Mouse (Mus musculus) heart, adult 18-20 months (tissue): ENCODE results near the gene Gm49383. TPM values are rescaled to one million over a fixed set of nuclear protein-coding genes. Genes with fewer than 3 reads are reported as not detected.
A peak's percentile ranks its signal among the peaks of the same experiment; 100 is the strongest.
"Not testable (repeated sequence)": the region's sequence is repeated elsewhere in the genome, so short reads cannot be mapped to it uniquely, and the experiment has no call there.

Experiments
- DNase-seq, 2 experiments: peaks; one replicate each; pipeline ENCODE4 v3.0.0; 2021 to 2022; ENCODE audit warnings: mixed read lengths in 1 of 2
- microRNA-seq, 2 experiments: library from miRNA; unstranded; fragments of <30 nt; microRNA quantifications; one replicate each; pipeline ENCODE4 v1.2.0; 2022
- total RNA-seq, 2 experiments: library from RNA; stranded (reverse); gene quantifications; 2 replicates each; pipeline ENCODE4 v1.2.3; 2021

The Gm49383 gene
- total RNA-seq, 2 experiments from 2014 or later, result 2.8 to 3.1 TPM

DNA sequence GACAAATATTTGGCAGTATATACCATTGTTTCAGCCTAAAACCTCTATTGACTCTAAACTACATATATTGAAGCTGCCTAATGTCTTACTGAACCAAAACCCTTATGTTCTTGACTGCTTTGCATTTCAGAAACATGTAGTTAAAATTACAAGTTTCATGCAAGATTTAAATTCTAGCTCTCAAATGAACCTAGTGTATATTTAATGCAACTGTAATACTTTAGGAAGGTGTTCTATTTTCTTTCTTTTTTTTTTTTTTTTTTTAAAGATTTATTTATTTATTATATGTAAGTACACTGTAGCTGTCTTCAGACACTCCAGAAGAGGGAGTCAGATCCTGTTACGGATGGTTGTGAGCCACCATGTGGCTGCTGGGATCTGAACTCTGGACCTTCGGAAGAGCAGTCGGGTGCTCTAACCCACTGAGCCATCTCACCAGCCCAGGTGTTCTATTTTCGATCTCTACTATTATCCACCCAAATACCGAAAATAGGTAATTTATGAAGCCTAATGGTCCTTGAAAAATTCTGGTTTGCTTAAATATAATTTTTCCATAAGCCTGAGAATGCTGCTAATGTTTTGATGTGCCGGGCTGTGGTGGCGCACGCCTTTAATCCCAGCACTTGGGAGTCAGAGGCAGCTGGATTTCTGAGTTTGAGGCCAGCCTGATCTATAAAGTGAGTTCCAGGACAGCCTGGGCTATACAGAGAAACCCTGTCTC is 29.9 kb downstream of the Gm49383 start:
- not testable (repeated sequence) for DNase-seq

DNA sequence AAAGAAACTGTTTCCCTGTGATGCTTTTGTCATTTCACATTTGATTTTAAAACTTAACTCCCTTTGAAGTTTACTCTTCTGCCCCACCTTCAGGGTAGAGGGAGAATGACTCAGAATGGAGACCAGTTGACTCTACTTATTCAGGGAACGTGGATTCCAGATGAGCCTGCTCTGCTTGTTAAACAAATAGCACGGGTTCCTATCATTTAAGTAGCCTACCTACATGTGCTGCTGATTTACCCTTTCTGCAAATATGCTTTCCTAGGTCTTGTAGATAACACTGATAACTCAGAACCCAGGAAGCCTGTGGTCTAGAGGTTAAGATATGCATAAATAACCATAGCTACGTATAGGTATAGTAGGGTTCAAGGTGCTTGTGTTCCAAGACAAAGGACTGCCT is 32.0 kb downstream of the Gm49383 start:
- DNase-seq, result no peak

DNA sequence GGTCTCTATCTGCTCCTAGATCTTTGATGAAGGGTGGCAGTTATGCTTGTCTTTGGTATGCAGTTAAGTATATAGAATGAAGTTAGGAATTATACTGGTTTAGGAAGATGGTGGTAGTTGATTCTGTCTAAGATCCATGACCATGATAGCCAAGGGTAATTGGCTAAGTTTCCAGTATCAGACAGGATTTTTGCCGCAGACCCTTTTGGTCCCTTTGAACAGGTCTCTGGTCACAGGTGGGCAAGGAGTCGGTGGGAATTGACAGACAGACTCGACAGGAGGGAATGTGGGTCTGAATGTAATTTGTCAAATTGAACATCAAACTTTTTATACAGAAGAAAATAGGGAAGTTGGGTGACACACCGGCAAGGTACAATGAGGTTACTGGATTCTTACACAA is 33.3 kb downstream of the Gm49383 start:
- DNase-seq, result not testable (repeated sequence)

DNA sequence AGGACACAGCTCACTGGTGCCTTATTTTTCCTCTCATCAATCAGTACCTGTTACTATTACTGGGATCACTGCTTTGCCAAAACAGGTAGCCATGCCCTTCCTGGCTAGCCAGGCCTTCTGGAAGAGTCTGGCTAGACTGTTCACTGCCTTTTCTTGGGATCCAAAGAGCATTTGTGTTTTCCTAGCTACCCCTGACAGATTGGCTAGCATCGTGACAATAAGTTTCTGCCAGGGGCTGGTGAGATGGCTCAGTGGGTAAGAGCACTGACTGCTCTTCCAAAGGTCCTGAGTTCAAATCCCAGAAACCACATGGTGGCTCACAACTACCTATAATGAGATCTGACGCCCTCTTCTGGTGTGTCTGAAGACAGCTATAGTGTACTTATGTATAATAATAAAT is 36.2 kb downstream of the Gm49383 start:
- not testable (repeated sequence) for DNase-seq

DNA sequence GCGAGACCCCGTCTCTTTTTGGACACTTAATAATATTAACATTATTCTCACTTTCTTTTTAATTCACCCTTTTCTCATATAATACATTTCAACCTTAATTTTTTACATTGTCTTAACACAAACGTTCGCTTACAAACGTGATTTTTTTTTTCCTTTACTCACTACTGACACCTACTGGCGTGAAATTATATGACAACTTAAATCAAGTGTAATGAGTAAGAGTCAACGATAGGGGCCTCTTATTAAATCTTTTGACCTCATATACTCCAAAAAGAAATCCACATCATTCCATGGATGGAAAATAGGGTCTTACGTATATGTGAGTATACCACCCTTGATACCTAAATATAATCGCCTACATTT is 37.3 kb downstream of the Gm49383 start:
- DNase-seq, result peak; percentile 24 to 62

DNA sequence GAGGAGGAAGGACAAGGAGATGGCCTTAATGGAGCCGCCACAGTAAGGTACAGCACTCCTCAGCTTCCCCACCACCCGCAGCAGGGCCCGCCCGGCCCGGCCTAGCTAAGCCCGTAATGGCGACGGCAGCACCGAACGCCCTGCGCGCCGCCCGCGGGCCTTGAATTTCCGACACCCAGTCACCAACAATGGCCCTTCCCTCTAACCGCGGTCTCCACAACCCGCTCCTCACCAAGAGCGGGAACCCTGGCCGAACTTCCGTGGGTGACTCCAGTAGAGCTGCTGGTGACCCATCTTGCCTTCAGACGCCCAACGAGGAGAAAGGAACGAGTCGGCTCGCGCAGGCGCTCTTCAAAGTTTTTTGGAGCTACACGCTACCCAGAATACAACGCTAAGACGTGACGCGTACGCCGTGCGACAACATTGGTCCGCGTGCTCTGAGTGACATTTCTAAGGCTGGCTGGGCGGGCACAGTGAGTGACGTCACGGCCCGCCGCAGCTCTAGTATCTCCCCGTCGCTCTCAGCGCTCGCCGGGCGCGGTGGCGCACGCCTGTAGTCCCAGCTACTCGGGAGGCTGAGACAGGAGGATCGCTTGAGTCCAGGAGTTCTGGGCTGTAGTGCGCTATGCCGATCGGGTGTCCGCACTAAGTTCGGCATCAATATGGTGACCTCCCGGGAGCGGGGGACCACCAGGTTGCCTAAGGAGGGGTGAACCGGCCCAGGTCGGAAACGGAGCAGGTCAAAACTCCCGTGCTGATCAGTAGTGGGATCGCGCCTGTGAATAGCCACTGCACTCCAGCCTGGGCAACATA is 37.9 kb downstream of the Gm49383 start, which contains the start of gene Rps29:
Gene Rps29, minus strand, starts transcription at position 422 of the 813 bp plus-strand sequence.
- peak; percentile 97 to 98 for DNase-seq

DNA sequence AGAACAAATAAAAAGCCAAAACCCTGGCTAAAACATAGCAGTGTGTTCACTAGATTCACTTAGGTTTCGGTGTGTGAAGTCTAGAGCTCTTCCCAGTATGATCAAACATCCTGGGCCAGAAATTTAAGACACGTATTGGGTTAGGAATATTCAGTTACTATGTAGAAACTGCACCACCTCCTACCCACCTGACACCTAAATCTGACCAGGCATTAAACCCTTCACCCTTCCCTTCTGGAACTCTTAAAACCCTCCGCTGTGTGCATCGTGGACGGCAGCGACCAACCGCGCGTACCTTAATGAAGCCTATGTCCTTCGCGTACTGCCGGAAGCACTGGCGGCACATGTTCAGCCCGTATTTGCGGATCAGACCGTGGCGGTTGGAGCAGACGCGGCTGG is 38.5 kb downstream of the Gm49383 start:
- no peak for DNase-seq

DNA sequence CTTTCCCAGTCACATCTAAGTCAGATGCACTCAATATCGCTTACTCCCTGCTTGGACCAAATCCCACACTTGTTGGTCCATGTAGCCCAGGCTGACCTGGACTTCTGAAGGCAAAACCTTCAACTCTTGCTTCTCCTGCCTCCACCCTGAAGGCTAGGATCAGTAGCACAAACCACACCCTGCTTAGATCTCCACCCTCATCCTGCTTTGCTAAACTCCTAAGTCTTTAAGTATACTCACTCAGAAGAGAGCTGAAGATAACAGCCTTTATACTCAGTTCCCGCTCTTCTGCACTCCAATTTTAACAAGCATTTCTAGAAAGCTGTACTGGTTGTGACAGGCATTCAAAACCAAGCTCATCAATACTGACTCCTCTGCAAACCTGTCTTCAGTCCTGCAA is 39.8 kb downstream of the Gm49383 start:
- DNase-seq, result no peak

DNA sequence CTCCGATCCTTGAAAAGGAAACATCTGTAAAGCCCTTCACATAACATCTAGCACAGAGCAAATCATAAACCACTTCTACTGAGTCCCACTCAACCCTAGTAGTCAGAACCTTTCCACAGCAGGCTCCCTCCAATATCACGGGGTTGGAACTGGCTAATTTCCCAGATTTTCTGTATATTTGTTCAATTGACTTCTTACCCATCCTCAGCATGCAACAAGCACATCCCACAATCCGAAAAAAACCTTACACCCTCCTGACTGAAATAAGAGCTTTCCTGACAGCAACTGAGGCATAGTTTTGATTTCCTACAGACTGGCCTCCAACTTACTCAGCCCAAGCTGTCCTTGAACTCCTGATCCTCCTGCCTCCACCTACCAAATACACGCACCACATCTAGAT is 40.5 kb downstream of the Gm49383 start:
- DNase-seq, result no peak

DNA sequence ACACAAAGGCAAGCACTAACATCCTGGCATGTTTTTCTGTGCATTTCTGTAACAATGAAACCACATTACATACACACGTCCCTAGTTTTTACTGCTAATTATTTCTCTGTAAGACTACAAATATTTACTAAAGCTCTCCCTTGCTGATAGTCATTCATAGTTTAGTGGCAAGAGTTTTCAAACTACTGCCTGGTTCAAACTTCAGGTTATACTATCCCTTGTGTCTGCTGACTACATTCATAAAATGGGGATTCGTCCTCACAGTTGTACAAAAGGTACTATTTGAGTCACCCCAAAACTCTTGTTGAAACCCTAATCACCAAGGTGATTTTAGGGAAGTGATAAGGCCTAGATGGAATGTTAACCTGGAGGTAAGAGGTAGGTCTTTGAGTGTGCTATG is 41.0 kb downstream of the Gm49383 start:
- DNase-seq, result no peak

DNA sequence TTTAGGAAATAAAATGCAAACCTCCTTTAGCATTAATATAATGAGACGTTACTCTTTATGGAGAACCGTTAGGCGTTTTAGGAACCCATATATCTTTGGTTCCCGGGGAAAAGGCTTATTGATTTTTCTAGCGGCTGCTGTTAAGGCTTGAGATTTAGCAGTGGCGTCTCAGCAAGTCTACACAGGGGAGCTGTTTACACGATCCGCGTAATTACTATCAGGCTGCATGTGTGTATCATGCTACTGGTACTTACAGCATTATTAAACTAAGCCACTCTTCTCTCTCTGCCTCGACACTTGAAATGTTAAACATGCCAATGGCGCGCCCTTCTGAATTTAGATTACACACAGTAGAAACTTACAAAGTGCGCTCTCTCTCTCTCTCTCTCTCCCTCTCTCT is 46.9 kb downstream of the Gm49383 start:
- DNase-seq, result no peak

DNA sequence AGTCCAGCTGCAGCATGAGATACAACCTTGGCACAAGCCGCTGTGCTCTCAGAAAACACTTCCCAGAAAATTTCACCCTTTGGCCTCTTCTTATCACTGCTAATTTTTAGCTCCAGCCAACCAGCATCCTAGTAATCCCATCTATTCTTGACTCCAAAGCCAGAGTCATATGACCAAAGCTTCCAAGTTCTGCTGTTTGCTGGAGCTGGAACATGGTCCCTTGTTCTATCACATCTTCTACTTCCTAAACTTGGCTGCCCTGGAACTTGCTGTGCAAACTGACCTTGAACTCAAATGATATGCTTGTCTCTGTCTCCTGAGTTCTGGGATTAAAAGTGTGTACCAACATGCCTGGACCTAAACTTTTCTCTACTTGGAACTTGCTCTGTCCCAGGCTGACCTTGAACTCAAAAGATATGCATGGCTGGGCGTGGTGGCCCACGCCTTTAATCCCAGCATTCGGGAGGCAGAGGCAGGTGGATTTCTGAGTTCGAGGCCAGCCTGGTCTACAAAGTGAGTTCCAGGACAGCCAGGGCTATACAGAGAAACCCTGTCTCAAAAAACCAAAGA is 49.7 kb downstream of the Gm49383 start:
- DNase-seq, result peak; percentile 35 to 59

DNA sequence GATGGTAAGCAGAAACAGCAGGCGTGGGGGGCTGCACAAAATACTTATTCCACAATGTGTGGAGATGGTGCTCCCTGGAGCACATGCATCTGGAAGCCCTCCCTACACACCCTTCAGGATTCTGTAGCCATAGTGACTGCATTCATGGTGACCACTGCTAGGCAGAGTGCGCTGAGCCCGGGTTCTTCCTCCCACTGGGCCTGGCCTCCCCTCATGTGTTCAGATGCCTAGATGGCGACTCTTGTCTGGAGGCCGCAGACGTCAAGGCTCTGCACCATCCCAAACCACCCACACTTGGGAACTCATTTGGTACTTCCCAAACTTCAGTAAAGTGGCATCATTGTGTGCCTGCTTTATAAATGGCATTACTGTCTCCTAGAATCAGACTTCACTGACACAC is 53.4 kb downstream of the Gm49383 start:
- DNase-seq, result no peak

DNA sequence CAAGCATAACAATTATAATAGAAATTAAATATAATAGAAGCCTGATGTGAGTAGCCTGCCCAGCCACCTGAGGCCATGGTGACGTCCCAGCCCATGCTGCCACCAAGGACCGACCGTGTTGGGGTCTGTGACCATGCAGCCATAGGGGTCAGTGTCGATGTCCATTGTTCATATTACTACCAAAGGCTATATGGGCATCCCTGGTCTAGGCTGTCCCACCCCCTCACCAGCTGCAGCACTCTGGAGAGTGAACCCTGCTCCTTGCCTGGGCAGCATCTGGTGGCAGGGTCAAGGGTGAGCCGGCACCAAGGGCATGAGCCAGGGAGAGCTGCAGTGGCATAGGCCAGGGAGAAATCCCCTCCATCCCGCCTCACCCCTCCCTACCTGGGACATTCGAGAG is 57.1 kb downstream of the Gm49383 start:
- no peak for DNase-seq

DNA sequence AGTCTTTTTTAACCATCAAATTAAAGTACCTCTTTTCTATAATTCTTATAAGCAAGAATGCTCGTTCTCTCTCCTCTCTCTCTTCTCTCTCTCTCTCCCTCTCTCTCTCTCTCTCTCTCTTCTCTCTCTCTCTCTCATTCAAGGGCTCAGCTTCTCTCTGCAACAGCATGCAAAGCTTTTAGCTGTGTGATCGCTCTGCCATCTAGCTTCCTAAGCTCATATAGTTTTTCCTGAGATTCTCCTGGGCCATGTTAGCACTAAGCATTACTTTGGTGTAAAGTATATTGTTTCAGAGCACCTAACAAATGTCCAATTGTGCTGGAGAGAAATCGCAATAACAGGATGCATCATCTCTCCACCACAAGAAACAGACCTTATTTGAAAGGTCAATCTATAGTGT is 57.7 kb downstream of the Gm49383 start:
- no peak for DNase-seq

Small RNAs within 50 kb of the gene (microRNA-seq; reads per million reads assigned to microRNA genes)
- gene Gm47287 (0 reads per million in 2 experiments), gene Gm47295 (1.1 to 1.9 reads per million in 2 experiments)

Other genes with a start within 250 kb of the Gm49383 start
- 1,000 to 10,000 TPM; 1,202 to 1,485 TPM for gene Rps29, start 37.9 kb downstream of the Gm49383 start, total RNA-seq
- not detected for gene Lrr1, start 28.3 kb downstream of the Gm49383 start, total RNA-seq
- 100 to 1,000 TPM; 219 to 228 TPM for gene Rpl36al, start 13.0 kb downstream of the Gm49383 start, total RNA-seq
- 10 to 100 TPM; 18.6 to 20.2 TPM for gene Mgat2, start 12.9 kb downstream of the Gm49383 start, total RNA-seq
- gene Dnaaf2, start 1.3 kb upstream of the Gm49383 start, total RNA-seq, result under 1 TPM; 0.57 to 0.65 TPM
- gene Gm49384, start 7.2 kb upstream of the Gm49383 start, total RNA-seq, result 1 to 10 TPM; 1.7 to 2.5 TPM
- under 1 TPM; 0.37 to 0.49 TPM for gene Pole2, start 31.1 kb upstream of the Gm49383 start, total RNA-seq
- gene Klhdc1, start 44.1 kb upstream of the Gm49383 start, total RNA-seq, result 10 to 100 TPM; 42.1 TPM
- gene Klhdc2, start 99.6 kb upstream of the Gm49383 start, total RNA-seq, result 100 to 1,000 TPM; 106 to 120 TPM
- 10 to 100 TPM; 22.8 to 23.2 TPM for gene Nemf, start 160.1 kb upstream of the Gm49383 start, total RNA-seq
- 10 to 100 TPM; 36.6 to 38.1 TPM for gene Arf6, start 175.0 kb upstream of the Gm49383 start, total RNA-seq
- gene Gm9887, start 175.4 kb upstream of the Gm49383 start, total RNA-seq, result under 1 TPM; 0.49 to 0.77 TPM